Mouse (Mus musculus) forebrain, embryonic 12.5 days (tissue): ENCODE measurements around the gene Tmem119. TPM values are rescaled to one million over a fixed set of nuclear protein-coding genes. Genes with fewer than 3 reads are reported as not detected.

Source experiments
- polyA plus RNA-seq: library from polyadenylated mRNA; unstranded; fragments of >200 nt; fragmentation: Nextera tagmentation; extraction: Ambion mirVana; gene quantifications from 2 replicates; pipeline ENCODE4 v1.2.1, GENCODE M21; 2016

Gene Tmem119
- polyA plus RNA-seq, 1 experiment from 2014 or later, result 19.4 TPM

Other genes starting within 250 kb of the Tmem119 start
- 1.6 and 2.1 TPM in 2 replicates for gene Cmklr1, start 150.1 kb downstream of the Tmem119 start, polyA plus RNA-seq
- not detected in 2 replicates for gene 1700069L16Rik, start 75.7 kb downstream of the Tmem119 start, polyA plus RNA-seq
- gene Ficd, start 64.7 kb downstream of the Tmem119 start, polyA plus RNA-seq, result 5.4 and 7.2 TPM in 2 replicates
- 78.4 and 78.8 TPM in 2 replicates for gene Sart3, start 28.0 kb downstream of the Tmem119 start, polyA plus RNA-seq
- 107 and 113 TPM in 2 replicates for gene Iscu, start 27.8 kb downstream of the Tmem119 start, polyA plus RNA-seq
- 0.82 and 0.88 TPM in 2 replicates for gene Selplg, start 32.1 kb upstream of the Tmem119 start, polyA plus RNA-seq
- gene Coro1c, start 108.2 kb upstream of the Tmem119 start, polyA plus RNA-seq, result 256 and 277 TPM in 2 replicates
- gene Ssh1, start 193.4 kb upstream of the Tmem119 start, polyA plus RNA-seq, result 19.0 and 19.9 TPM in 2 replicates
- not detected in 2 replicates for gene Dao, start 203.2 kb upstream of the Tmem119 start, polyA plus RNA-seq